Mouse (Mus musculus): Measurements from ENCODE around the gene Egln1.

Egln1 gene

DNA sequence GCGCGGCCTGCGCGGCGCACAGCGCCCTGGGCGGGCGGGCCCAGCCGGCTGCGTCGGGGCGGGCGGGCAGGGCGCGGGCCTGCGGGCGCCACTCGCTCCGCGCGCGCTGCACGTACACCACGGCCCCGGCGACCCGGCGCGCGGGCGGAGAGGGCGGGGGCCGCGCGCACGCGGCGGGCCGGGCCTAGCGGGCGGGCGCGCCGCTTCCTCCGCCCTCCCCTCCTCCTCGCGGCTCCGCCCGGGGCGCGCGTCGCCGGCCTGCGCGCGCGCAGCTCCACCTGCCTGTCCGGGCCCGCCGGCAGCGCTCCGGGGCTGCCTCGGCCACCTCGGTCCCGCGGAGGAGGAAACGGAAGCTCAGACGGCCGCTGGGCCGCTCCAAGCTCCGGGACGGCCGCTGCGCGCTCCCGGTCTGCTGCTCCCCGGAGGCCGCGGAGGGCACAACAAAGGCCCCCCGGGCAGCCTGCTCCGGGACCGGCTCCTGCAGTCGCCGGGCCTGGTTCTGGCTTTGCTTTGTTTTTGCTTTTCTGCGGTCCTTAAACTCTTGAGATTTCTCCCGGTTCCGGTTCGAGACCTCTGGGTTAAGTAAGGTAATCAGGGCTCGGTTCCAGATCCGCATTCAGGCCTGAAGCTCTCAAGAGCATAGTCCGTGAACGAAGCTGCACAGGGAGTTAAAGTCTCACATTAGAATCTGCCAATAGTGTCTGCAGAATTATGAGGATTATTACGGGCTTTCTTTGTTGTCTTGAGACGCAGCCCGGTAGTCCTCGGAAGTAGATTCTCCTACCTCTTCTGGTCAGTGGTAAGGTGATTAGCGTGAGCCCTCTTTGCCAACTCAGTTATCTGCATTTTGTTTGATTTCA lies at the start of gene Egln1:
Egln1 (minus strand) TSS at position 116 of the 860 bp plus-strand sequence.
- peak; percentile 74 to 79 for DNase-seq (ENCODE audit: low spot score in 2 of 2)

DNA sequence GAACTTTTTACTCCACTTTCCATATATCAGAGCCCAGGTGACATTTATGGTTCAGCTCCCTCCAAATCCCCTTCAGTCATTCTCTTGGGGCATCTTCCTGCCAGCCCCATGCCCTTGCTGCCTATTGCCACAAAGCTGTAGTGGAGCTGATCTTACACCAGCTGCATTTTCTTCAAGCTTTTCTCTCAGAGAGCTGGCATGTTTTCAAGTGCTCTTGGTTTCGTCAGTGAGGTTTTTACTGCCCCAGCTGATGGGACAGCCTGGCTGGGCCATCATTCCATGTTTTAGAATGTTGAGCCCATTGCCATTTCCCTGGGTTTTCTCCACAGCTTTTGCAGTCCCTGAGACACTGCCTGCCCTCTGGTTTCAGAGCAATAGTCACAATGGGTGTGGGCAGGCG lies 46.7 kb upstream of the Egln1 start:
- DNase-seq (ENCODE audit: low spot score in 2 of 2), result no peak

DNA sequence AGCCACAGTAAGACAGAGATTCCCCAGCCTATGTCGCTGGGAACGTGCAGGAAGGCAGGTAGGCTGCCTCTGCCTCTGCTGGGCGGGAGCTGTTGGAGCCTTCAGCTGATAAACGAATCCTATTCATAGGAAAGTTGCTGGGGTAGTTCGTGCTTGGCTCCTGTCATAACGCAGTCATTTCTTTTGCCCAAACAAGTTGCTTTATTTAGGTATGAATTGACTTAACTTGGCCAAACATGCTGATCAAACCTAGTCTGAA lies 42.5 kb upstream of the Egln1 start:
- DNase-seq (ENCODE audit: low spot score in 2 of 2), result no peak

DNA sequence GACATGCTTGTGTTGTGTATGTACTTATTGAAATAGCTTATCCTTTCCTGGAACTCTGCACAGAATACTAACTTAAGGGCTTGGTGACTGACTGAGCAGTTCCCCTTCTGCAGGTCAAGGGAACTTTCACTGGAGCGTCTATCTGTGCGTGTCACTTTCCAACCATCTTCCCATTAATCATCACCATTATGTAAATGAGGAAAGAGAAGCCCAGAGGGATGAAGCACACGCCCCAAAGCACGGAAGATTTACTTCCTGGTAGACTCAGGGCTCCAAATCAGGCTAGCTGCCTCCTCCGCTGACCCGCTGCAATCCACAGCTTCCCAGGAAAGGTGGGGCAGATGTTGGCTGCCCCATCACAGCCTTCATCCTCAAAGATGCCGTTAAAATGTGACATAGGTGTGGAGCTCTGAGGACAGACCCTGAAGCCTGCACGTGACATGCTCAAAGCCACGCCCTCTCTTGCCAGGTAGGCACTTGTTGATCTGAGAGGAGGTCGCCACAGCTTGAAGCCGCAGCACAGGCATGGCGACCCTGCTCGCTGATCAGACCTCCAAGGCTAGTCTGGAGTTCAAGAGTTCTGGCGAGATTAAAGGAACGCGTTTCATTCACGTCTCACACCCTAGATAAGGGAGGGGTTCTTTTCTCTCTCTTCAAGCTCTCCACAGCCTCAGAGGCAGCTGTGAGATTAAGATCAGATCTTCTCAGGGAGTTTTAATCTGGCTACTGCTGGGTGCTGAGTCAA lies 42.0 kb upstream of the Egln1 start:
- no peak for DNase-seq (ENCODE audit: low spot score in 2 of 2)

DNA sequence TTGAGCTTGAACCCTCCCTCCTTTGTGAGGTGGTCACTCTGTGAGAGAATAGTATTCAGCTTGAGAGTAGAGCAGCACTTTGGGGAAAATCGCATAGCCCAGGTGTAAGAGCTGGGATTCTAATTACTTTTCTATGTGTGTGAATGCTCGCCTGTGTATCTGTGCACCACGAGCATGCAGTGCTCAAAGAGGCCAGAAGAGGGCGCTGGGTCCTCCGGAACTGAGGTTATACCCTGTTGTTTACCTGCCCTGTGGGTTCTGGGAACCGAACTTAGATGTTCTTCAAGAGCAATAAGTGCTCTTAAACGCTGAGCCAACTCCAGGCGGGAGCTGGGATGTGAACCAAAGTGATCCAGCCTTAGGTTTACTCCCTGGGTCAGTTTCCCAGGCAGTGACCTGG lies 31.7 kb upstream of the Egln1 start:
- no peak for DNase-seq (ENCODE audit: low spot score in 2 of 2)

DNA sequence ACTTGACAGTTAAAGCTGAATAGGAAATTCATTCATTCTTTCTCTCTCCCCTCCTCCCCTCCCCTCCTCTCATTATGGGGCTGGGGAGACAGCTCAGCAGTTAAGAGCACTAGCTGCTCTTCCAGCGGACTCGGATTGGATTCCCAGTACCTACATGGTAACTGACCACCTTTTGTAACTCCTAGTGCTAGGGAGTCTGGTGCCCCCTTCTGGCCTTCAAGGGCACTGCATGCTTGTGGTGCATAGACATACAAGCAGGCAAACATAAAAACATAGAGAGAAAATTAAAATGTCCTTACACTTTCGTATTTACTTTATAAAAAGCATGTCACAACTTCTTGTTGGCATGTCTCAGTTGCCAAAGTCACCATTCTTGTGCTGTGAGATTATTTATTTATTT lies 30.9 kb upstream of the Egln1 start:
- DNase-seq (ENCODE audit: low spot score in 2 of 2), result no peak

DNA sequence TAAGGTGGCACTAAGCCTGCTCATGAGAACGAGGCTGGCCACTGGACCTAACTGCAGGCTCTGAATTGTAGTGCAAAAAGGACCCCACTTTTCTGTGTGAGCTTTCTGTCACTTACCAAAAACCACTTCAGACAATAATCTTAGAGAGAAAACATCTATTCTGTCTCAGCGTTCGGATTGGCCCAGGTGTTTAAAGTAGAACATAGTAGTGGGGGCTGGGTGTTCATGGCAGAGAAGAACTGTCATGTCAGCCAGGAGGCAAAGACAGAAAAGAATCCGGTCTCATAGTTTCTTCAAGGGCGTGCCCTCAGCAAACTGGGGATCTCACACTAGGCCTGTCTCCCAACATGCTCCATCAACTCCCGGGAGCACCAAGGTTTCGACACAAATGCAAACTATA lies 28.9 kb upstream of the Egln1 start:
- peak; percentile 37 for DNase-seq (ENCODE audit: low spot score in 2 of 2)

DNA sequence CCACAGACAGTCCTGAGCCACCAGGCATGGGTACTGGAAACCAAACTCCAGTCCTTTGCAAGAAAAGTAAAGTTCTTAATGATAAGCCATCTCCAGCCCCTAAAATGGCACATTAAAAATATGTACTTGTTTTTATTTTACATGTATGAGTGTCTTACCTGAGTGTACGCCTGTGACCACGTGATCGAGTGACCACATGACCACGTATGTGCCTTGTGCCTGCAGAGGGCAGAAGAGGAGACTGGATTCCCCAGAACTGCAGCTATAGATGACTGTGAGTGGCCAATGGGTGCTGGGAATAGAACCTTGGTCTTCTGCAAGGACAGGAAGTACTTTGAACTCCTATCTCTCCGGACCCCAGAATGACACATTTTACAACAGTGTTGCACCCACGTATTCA lies 27.1 kb upstream of the Egln1 start:
- no peak for DNase-seq (ENCODE audit: low spot score in 2 of 2)

DNA sequence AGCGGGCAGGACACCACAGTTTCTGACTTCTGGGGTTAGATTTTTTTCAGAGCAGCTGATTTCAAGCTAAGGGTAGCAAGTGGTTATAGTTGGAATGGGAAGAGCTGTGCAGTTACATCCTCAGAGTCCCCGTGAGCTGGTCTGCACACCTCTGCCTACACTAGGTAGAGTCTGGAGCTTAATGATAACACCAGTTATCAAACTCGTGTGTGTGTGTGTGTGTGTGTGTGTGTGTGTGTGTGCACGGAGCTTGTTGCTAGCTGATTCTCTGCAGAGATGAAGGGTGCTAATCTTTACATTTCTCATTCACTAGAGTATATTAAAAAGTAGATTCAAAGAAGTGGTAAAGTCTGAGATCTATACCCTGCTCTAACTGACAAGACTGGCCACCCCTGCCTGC lies 25.1 kb upstream of the Egln1 start:
- DNase-seq (ENCODE audit: low spot score in 2 of 2), result no peak

DNA sequence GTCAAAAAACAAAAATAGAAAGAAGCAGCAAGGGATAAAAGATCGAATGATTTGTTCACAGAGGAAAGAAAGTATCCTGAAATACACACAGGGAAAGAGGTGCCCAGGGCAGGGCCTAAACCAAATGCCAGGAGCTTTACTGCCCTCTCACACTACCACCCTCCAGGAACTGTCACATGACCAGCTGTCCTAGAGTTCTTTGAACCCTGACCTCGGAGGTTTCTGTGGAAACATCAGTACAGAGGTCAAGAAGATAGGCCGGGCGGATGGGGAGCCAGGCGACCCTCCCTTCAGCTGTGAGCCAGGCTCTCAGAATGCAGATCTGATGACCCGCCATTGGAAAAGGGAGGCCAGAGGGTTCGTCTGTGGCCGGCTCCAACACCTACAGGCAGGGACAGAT lies 24.1 kb upstream of the Egln1 start:
- DNase-seq (ENCODE audit: low spot score in 2 of 2), result no peak

DNA sequence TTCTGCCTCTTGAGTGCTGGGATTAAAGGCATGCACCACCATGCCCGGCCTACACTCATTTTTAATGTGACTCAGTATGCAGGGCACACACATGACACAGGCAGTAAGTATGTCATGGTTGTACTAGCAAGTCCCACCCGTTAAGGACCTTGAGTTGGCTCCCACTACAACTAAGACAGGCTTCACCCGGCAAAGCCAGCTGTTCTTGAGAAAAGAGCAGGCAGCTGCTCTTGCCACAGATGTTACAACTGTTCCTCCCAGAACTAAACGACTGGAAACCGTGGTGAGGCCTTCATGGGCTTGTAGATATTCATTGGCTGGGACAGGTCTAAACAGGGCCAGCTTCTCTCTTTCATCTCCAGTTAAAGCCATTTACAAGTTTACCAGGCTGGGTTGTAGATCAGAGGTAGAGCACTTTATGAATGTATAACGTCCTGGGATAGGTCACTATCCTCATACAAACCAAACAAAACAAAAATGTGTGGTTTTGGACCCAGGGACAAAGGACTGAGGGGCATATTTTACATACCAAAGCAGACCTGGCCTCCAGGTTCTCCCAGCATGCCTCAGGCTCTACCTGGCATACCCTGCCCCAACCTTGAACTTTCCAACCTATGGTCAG lies 21.3 kb upstream of the Egln1 start:
- DNase-seq (ENCODE audit: low spot score in 2 of 2), result peak; percentile 38 to 57

DNA sequence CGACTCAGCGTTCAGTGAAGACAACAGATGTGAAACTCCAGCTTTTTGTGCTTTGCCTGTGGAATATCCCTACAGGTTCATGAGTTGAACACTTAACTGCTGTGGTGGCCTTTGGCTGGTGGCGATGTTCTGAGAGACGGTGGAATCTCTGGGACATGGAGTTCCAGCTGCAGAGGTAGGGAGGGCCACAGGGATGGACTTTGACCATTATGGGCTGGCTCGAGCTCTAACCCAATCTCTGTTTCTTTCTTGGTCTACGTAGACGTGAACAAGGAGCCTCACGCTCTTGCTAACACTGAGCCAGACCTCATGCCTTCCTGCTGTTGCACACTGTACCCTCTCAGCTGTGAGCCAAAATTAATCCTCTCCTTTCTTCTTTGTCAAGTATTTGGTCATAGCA lies 15.8 kb upstream of the Egln1 start:
- DNase-seq (ENCODE audit: low spot score in 2 of 2), result no peak

DNA sequence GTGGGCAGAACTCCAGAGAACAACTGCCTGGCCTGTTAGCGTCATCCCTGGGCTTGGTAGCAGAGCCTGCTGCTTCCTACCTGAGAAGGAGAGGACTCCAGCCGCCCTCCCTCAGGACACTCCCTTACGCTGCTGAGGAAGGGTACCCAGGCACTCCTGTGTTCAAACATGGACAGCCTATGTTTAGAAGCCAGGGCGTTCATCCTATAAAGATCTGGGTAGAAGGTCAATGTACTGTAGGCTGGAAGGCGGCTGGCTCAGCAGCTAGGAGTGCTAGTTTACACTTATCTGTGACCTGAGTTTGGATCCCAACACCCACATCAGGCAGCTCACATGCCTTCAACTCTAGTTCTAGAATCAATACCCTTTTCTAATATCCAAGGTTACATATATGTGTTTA lies 14.1 kb upstream of the Egln1 start:
- DNase-seq (ENCODE audit: low spot score in 2 of 2), result no peak

DNA sequence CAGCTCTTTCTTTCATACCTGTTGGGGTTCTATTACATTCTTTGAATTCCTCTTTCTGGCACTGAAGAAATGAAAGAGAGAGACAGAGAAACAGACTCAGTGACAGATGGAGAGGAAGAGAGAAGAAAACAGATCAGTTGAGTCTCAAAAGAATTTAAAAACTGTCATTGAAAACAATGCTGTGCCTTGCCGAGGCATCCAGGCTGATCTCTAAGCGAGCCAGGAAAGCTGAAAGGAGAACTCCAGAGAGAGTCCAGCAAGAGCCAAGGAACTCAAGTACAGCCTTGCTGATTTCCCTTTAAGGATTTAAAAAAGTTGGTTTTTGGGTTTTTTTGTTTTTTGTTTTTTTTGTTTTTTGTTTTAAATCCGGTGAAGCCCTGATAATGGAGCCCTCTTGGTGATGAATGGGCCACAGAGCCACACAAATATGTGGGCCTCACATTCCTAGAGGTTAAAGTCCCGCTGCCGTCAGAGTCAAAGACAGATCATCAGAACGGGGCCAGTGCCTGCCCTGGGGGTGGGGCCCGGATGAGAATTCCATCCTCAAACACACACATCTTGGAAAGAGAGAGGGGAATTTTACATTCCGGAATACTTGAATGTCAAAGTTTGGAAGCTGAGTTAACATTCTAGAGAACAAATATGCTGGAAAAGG lies 11.2 kb upstream of the Egln1 start:
- no peak for DNase-seq (ENCODE audit: low spot score in 2 of 2)

DNA sequence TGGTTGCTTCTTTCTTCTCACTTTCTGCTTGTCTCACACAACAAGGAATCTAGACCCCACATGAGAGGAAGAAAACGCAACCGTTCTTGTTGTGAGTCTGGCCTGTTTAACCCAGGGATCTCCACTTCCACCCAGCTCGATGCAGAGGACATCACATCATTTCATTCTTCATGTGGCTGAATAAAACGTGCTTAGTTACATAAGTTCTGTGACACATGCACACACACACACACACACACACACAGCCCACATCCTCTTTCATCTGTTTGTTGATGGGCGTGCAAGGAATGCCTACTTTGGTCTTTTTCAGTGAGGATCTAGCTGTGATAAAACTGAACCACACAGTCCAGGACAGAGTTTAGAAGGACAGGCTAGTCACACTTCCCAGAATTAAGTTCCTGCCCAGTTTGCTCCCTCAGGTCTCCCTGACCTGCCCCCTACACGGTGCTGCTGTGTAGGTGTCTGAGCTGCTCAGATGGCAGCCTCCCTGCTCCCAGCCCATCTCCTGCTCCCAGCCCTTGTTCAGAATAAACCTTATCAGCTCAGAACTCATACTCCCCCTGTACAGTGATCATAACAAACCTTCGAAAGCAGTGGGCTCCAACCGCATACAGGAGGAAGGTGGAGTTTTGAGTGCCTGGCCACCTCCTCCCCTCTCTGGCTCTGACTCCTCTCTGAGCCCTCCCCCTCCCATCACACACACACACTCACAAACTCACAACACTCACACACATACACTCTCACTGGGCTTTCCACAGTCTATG lies 10.5 kb upstream of the Egln1 start:
- no peak for DNase-seq (ENCODE audit: low spot score in 2 of 2)

DNA sequence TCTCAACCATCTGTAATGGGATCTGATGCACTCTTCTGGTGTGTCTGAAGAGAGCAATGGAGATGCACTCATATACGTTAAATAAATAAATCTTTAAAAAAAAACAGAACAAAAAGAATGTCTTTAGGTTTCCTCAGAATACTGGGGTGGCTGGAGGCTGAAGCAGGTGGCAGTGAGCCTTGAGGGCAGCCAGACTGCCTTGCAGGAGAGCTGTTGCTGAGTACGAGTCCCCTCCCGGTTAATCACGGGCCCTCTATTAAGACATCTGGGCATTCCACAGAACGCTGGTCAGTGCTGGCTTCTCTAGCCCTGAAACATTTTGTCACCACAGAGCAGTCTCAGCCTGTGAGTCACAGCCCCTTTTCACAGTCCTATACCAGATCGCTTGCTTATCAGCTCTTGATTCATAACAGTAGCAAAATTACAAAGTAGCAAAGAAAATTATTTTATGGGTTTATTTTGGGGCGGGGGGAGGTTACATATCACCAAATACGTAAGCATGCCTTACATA lies 5.5 kb upstream of the Egln1 start:
- no peak for DNase-seq (ENCODE audit: low spot score in 2 of 2)

DNA sequence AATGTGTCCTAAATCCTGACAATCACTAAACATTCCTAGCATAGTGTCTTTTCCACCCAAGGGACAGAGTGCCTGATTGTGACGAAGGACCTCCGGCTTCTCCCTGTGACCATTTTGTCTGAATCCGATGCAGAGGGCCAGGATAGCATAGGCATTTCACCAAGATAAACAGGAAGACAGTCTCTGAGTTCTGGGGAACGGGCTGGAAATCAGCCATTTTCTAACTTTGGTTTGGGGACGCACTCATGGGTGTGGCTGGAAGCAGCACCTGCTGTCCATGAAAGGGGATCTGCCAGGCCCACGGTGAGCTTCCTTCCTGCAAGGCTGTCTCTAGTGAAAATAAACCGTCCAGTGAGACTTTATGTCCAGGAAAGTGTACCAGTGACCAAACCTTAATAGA lies 4.1 kb upstream of the Egln1 start:
- DNase-seq (ENCODE audit: low spot score in 2 of 2), result no peak

DNA sequence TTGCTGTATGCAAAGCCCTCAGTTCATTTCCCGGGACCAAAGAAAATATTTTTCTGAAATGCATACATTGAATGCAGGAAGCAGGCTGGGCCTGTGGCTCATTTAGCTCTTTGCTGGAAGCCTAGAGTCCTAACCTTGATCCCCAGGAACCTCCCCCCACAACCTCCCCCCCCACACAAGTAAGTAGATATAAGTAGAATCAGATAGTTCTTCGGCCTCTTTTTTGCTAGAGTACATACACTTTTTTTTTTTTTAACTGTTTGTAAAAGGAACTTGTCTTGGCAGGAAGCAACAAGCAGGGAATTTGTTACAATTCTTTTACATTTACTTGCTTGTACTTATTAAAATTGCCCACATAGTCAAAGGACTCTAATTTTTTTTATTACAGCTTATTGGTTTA lies 1.7 kb upstream of the Egln1 start:
- DNase-seq (ENCODE audit: low spot score in 2 of 2), result no peak

DNA sequence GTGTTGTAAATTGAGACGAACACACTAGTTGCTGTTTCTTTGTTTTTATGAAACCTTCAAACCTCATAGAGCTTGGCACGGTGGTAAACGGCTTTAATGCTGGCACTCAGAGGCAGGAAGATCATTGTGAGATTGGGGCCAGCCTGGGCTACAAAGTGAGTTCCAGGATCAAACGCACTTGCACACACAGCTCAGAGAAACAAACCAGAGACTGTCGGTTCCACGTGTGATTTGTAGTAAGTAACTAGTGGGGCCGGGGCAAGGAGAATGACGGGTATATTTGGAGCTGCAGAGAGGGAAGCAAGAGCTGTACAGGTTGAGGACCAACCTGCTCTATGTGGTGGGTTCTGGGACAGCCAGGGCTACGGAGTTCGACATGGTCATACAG lies 939 bp upstream of the Egln1 start:
- no peak for DNase-seq (ENCODE audit: low spot score in 2 of 2)

DNA sequence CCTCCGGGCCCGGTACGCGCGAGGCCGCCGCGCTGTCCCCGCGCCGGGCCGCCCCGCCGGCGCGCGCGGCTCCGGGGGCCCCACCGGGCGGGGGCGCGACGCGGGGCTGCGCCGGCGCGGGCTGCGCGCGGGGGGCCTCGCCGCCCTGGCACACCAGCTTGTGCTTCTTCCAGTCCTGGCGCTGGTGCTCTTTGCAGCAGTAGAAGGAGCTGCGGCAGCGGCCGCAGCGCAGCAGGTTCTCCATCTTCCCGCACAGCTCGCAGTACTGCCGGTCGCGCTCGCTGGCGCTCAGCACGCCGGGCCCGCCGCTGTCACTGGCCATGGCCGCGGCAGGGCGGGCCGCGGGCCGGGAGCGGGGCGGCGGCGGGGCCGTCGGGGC lies 402 bp downstream of the Egln1 start:
- peak in 1 of 2 experiments; percentile 21 for DNase-seq (ENCODE audit: low spot score in 2 of 2)

DNA sequence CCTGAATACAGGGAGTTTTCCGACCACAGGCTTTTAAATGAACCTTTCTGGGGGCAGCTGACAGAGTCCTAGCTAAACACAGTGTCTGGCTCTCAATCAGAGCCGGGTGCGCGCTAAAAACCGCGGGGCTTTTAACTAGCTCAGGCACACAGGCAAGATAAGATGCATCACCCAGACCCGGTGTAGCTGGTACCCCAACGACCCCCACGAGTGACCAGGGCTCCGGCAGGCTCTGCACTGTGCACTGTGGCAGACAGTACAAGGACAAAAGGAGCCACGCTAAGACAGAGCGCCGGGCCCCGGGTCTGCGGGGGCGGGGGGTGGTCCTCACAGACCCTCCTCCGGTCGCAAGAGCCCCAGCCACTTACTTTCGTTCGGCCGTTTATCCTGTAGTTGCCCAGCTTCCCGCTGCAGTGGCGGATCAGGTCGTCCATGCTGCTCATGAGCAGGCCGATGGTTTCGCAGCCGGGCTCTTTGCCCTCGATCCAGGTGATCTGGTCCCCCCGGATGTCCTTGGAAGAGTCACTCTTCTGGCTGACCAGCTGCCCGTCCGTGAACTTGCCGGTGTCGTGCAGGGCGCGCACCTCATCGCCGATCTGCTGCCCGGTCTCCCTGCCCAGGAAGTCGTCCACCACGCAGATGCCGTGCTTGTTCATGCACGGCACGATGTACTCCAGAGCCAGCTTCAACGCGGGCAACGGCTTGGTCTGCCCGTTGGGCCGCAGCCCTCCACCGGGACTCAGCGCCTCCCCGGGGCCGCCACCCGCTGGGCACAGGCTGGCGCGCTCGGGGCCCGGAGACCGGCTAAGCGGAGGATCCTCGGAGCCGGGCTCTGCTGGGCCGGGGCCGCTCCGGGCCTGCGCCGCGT lies 1.0 kb downstream of the Egln1 start:
- peak; percentile 36 to 47 for DNase-seq (ENCODE audit: low spot score in 2 of 2)
